Mouse (Mus musculus) hematopoietic stem cell, adult 5-6 weeks (primary cell): ENCODE measurements around the gene Chaf1b. TPM values are rescaled to one million over a fixed set of nuclear protein-coding genes. Genes with fewer than 3 reads are reported as not detected.

Experiments
- ATAC-seq, 2 experiments: fragments of 125-278 bp in 1 of 2; replicated peaks in 1 of 2; 2 replicates each; pipeline ENCODE4 v1.8.0; 2016 to 2017; ENCODE audit warnings: inconsistent platforms in 2 of 2, mild to moderate bottlenecking in 2 of 2, moderate number of reproducible peaks in 2 of 2, low read depth in 1 of 2, moderate TSS enrichment in 1 of 2; ENCODE audit not compliant: low FRiP score in 2 of 2, poor library complexity in 2 of 2, severe bottlenecking in 2 of 2, insufficient read depth in 1 of 2, low TSS enrichment in 1 of 2
- total RNA-seq: library from RNA; stranded (forward); fragments of 172-1452, 232-1000 nt; gene quantifications from 2 replicates; pipeline ENCODE4 v1.2.3, GENCODE M21; 2017

Chaf1b gene
- total RNA-seq, 1 experiment from 2014 or later, result 76.6 TPM

- no peak for ATAC-seq
Measured at GRCm38 (mm10) chr16:93934588-93934987, 50.9 kb downstream of the Chaf1b start.

GRCm38 (mm10) chr16:93935009-93935408, 51.3 kb downstream of the Chaf1b start:
- no peak for ATAC-seq

DNA sequence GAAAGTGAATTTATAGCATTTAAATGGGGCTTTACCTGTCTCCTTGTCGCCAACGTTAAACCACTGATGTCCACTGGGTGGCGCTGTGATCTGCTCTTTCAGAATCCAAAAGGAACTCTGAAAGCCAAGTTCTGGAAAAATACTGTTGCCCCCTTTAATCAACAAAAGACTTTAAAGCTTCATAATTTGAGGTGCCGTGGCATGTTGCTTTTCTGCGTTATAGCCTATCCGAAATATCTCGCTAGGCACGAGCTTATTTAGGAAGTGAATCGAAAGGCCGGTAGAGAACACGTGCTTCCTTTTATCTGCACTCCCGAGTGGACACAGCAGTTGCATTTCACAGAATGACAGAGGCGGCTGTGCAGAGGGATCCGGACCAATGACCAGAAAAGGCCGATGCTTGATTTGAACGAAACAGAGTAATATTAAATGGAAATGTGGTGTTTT, 54.7 kb downstream of the Chaf1b start:
- ATAC-seq, result peak in 1 of 2 experiments; percentile 47; a peak in 1 of 4 replicates

DNA sequence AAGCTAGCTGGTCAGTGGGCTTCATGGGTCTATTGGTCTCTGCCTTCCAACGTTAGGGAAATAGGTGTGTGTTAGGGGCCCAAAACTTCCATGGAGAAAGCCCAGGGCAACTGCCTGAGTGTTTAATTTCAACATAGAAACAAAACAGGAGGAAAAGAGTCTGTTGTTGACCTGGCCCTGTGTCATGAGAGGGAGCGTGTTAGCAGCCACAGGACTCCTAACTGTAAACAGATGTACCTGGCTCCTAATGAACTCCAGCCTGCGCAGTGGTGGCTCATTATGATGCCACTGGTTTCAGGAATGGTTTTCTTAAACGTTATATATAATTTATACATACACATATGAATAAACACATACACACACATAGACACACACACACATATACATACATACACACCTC, 56.3 kb downstream of the Chaf1b start:
- no peak for ATAC-seq

DNA sequence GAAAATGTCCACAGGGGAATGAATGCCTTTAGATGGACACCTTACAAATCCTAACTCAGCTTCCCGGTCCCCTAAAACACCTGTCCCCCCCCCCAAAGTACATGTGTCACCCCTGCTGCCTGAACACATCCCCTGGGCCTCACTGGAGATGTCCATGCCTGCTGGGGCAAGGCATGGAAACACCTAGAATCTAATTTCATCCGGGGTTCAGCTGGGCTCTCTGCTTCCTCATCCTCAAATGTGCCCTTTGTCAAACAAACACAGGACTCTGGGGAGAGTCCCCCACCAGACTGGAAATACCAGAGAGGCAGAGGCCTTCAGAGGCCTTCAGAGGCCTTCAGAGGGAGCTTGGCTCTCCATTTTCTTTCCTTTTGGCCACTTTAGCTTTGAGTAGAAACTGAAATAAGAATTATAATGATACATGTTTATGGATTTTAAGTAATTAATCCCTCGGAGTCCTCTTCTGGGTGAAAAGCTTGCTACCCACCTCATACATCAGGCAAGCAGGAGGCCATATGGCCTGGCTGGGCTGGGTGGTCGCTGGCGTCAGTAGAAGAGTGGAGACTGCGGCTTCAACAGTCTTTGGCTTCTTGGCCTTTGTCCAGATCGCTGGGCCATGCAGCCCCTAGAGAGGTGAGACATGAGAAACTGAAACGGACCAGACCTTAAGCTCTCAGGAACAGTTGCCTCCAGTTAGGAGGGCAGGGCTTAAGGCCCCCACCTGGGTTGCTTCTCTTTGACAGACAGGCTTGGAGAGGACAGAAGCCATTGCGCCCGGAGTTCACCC, 58.3 kb downstream of the Chaf1b start:
- no peak for ATAC-seq

- ATAC-seq, result no peak
Measured at GRCm38 (mm10) chr16:93942796-93943502, 59.2 kb downstream of the Chaf1b start.

GRCm38 (mm10) chr16:93944301-93944700, 60.6 kb downstream of the Chaf1b start:
- no peak for ATAC-seq

- no peak for ATAC-seq
Measured at GRCm38 (mm10) chr16:93947396-93947795, 63.7 kb downstream of the Chaf1b start.

Other genes starting within 250 kb of the Chaf1b start
- 0.38 TPM in 1 of 2 replicates, not detected in the other for gene Cbr3, start 200.7 kb upstream of the Chaf1b start, total RNA-seq
- 11.2 and 13.4 TPM in 2 replicates for gene Dop1b, start 172.0 kb upstream of the Chaf1b start, total RNA-seq
- gene Morc3, start 51.8 kb upstream of the Chaf1b start, total RNA-seq, result 202 and 204 TPM in 2 replicates
- not detected in 2 replicates for gene Cldn14, start 124.9 kb downstream of the Chaf1b start, total RNA-seq
- not detected in 2 replicates for gene Sim2, start 201.0 kb downstream of the Chaf1b start, total RNA-seq